ENCODE assay signal across 23 mouse cellular contexts in genomic region chr11:62015071-62015654, GRCm38 (mm10). TPM values are rescaled to one million over a fixed set of nuclear protein-coding genes. Genes with fewer than 3 reads are reported as not detected.
DNase-seq lines count a peak whose midpoint lies in the region; ATAC-seq and TF ChIP-seq lines count a peak whose summit lies in the region.
"Had no signal": no experiment of that assay in that cellular context is flagged by ENCODE, and none has a peak within 500 bp of the region (broad histone marks: within the 10 kb centered on the region; RNA-seq: fewer than 3 reads in every experiment).

No protein-coding gene starts in this region.

- WGBS in hindbrain, embryonic 13.5 days: 32% methylated on average over 13 of the region's 13 CpGs
- WGBS in hindbrain, embryonic 10.5 days: 46% methylated on average over 13 of the region's 13 CpGs
- 14% methylated on average over 13 of the region's 13 CpGs for WGBS in midbrain, embryonic 13.5 days

- H3K4me1 ChIP-seq in hindbrain, embryonic 13.5 days (replicated peaks): peaks cover 11% of the 10 kb centered on the region
- no peaks in the 10 kb centered on the region; the same call in 1 of the 2 replicates for H3K4me1 ChIP-seq in hindbrain, embryonic 10.5 days (replicated peaks)
- H3K4me1 ChIP-seq in midbrain, embryonic 13.5 days (replicated peaks): peaks cover 12% of the 10 kb centered on the region
- H3K4me1 ChIP-seq: heart, embryonic 12.5 days had no signal

- H3K4me2 ChIP-seq in hindbrain, embryonic 13.5 days: peak overlapping the region; percentile 17; the same call in 1 of the 2 replicates
- peak overlapping the region; percentile 28 for H3K4me2 ChIP-seq in midbrain, embryonic 13.5 days (replicated peaks)
- H3K4me2 ChIP-seq: heart, embryonic 12.5 days; intestine, embryonic 15.5 days; neural tube, embryonic 15.5 days had no signal

- peak overlapping the region; percentile 12; the same call in 1 of the 2 replicates for H3K27ac ChIP-seq in hindbrain, embryonic 13.5 days
- H3K27ac ChIP-seq in hindbrain, embryonic 10.5 days: no peak overlapping the region
- H3K27ac ChIP-seq in midbrain, embryonic 13.5 days: no peak overlapping the region
- H3K27ac ChIP-seq: intestine, embryonic 15.5 days; limb, embryonic 10.5 days; neural tube, embryonic 15.5 days had no signal

- no peaks in the 10 kb centered on the region for H3K9me3 ChIP-seq in hindbrain, embryonic 13.5 days
- H3K9me3 ChIP-seq in hindbrain, embryonic 10.5 days: no peaks in the 10 kb centered on the region
- H3K9me3 ChIP-seq in midbrain, embryonic 13.5 days: no peaks in the 10 kb centered on the region
- H3K9me3 ChIP-seq: heart, embryonic 12.5 days; intestine, embryonic 15.5 days; limb, embryonic 10.5 days; megakaryocyte, embryonic 14.5 days; neural tube, embryonic 15.5 days had no signal

- 0 out of 2 replicates have a peak, but pooled peaks cover 8% of the 10 kb centered on the region for H3K27me3 ChIP-seq in hindbrain, embryonic 13.5 days
- peaks cover 9% of the 10 kb centered on the region; the same call in 1 of the 2 replicates for H3K27me3 ChIP-seq in hindbrain, embryonic 10.5 days (ENCODE audit: insufficient read depth, poor library complexity, severe bottlenecking)
- H3K27me3 ChIP-seq in midbrain, embryonic 13.5 days: 0 out of 2 replicates have a peak, but pooled peaks cover 5% of the 10 kb centered on the region
- H3K27me3 ChIP-seq: CH12.LX; intestine, embryonic 15.5 days; megakaryocyte, embryonic 14.5 days; neural tube, embryonic 15.5 days had no signal

- TF ChIP-seq POLR2A in brain, embryonic 14.5 days (IDR thresholded peaks at IDR 0.05; ENCODE audit: borderline replicate concordance, extremely low read depth, insufficient read depth, insufficient read length, poor library complexity, severe bottlenecking): no peak

- H3K4me3 ChIP-seq in hindbrain, embryonic 13.5 days: no peak overlapping the region
- H3K4me3 ChIP-seq in hindbrain, embryonic 10.5 days: no peak overlapping the region
- no peak overlapping the region for H3K4me3 ChIP-seq in midbrain, embryonic 13.5 days (replicated peaks)
- H3K4me3 ChIP-seq: erythroblast, embryonic 14.5 days; heart, embryonic 12.5 days; intestine, embryonic 15.5 days; limb, embryonic 10.5 days; megakaryocyte, embryonic 14.5 days; myocyte; neural tube, embryonic 15.5 days had no signal

- H3K36me3 ChIP-seq in hindbrain, embryonic 13.5 days: no peaks in the 10 kb centered on the region
- no peaks in the 10 kb centered on the region for H3K36me3 ChIP-seq in hindbrain, embryonic 10.5 days
- H3K36me3 ChIP-seq in midbrain, embryonic 13.5 days: no peaks in the 10 kb centered on the region
- H3K36me3 ChIP-seq: heart, embryonic 12.5 days; intestine, embryonic 15.5 days; limb, embryonic 10.5 days; neural tube, embryonic 15.5 days had no signal

- no peak overlapping the region for H3K9ac ChIP-seq in hindbrain, embryonic 13.5 days
- H3K9ac ChIP-seq in midbrain, embryonic 13.5 days (replicated peaks): no peak overlapping the region
- H3K9ac ChIP-seq: heart, embryonic 12.5 days; intestine, embryonic 15.5 days; liver, postnatal 0 days; neural tube, embryonic 15.5 days had no signal

- no peak for TF ChIP-seq CTCF in brain, embryonic 14.5 days (IDR thresholded peaks at IDR 0.05; ENCODE audit: borderline replicate concordance, extremely low read depth, insufficient read depth, insufficient read length)

- no peak for ATAC-seq in cerebellum, adult (ENCODE audit: insufficient number of reproducible peaks, low FRiP score, low TSS enrichment)
- no peak for ATAC-seq in hindbrain, embryonic 13.5 days (ENCODE audit: low FRiP score)
- no peak for ATAC-seq in midbrain, embryonic 13.5 days
- ATAC-seq: intestine, embryonic 15.5 days; liver, postnatal 0 days had no signal

- DNase-seq in cerebellum, postnatal 25 days: peak; percentile 54 to 63
- DNase-seq in hindbrain, embryonic 10.5 days (ENCODE audit: low spot score): no peak
- peak; percentile 60 for DNase-seq in brain, embryonic 14.5 days (ENCODE audit: low read depth)
- no peak for DNase-seq in T-cell, adult 2 months (ENCODE audit: low spot score)
- DNase-seq in lung, postnatal 14 days: no peak
- DNase-seq: adrenal gland, postnatal 36 days; heart, postnatal 14 days; kidney, adult 9 months; kidney, postnatal 36 days; liver, postnatal 0 days; lung, postnatal 10 days; thymus, postnatal 25 days had no signal

RNA-seq across cellular contexts. Expression of gene Specc1, which starts 58.6 kb away (rescaled TPM):
- polyA plus RNA-seq in hindbrain, embryonic 13.5 days (2015; fragmentation: Nextera tagmentation; extraction: Ambion mirVana): 13.0 and 14.9 TPM in 2 replicates
- polyA plus RNA-seq in hindbrain, embryonic 10.5 days (2016; fragmentation: Nextera tagmentation; extraction: Ambion mirVana): 14.5 and 14.9 TPM in 2 replicates
- 13.5 and 16.9 TPM in 2 replicates for polyA plus RNA-seq in brain, embryonic 14.5 days (2012; rRNA removed)
- 13.4 and 15.2 TPM in 2 replicates for polyA plus RNA-seq in midbrain, embryonic 13.5 days (2015; fragmentation: Nextera tagmentation; extraction: Ambion mirVana)

Comparison
In these comparisons a context has a peak if more than half of its experiments do, and no peak if none do; other contexts are left out.
1. DNase-seq: peak in cerebellum, postnatal 25 days (2 of 2) and brain, embryonic 14.5 days (single experiment); none in hindbrain, embryonic 10.5 days (single experiment), T-cell, adult 2 months (single experiment) and lung, postnatal 14 days (single experiment).